Mouse (Mus musculus) right cerebral cortex, adult 2 months (tissue): ENCODE data around the gene Ubald1.

Experiments
- DNase-seq, 2 experiments: peaks; one replicate each; pipeline ENCODE4 v3.0.0; 2021 to 2022; ENCODE audit warnings: low spot score in 2 of 2

The Ubald1 gene

GRCm38 (mm10) chr16:4899711-4900110 lies 19.6 kb upstream of the Ubald1 start:
- DNase-seq = no peak

DNA sequence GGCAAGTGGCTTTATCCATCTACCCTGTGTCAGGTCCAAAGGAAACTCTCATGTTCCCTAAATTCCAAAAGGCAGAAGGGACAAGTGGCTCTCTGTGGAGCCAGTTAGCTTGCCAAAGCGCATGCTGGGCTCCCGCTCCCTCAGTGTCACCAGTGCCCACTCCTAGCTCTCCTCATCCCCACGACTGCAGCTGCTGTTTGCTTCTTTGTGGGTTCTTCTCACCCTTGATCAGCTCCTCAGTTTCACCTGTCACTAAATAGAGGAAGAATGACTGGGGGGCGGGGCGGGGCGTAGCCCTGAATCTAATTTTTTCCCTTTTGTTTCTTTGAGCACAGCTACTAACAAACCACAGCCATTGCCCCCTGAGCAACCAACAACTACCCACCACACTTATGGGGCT lies 18.8 kb upstream of the Ubald1 start:
- DNase-seq = no peak

DNA sequence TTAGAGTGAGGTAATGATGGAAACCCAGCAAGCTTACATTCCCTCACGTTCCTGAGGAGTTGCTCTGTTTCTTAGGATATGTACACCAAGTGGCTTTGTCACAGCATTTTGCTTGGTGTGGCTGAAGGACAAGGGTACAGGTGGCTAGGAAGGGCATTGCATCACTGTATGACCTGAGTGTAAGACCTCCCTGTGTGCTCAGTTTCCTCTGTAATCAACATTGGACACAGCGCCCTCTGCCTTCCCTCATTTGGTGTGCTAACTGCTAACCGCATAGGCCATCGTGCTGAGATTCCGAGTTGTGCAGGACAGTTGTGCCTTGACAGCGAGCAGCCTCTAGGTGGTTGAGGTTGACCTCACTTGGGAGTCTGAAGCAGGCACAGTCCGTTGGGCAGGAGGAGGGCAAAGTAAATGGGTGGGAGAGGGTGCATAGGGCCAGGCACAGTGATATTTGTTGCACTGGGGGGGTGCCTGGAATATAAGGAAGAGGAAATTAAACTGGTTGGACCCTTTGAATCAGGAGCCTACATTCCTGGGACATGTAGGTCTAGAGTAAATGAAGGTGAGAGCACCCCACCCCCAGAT lies 17.1 kb upstream of the Ubald1 start:
- DNase-seq = no peak

DNA sequence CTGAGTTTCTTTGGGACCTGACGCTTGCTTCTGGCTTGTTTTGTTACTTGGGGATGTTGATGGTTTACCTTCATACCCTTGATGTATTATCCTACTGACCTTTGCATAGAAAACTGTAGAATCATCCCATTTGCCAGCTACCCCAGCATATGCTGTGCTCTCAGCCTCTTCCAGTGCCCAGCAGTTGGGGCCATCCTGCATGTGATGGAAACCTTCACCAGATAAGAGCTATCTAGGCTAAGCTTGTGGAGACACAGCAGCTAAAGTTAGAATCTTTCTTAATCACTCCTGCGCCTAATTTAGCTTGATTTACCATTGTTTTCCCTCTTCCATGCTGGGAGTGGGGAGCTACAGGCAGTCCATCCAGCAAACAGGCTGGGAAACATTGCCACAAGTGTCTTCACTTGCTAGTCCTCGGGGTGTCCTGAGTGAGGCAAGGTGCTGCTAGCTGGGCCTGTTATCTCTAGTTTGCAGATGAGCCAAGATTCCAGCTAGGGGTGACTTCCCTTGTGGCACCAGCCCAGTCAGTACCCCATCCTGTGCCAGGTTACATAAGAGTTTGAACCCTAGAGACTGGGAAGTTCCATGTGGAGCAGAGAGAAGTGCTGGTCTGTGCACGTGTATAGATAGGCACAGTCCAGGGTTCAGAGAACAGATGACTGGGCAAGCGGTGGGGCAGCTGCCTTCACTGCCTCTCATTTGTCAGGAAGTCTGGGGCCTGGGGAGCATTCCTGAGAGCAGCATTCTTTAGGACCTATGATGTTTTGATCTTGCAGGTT lies 16.3 kb upstream of the Ubald1 start:
- DNase-seq = no peak

DNA sequence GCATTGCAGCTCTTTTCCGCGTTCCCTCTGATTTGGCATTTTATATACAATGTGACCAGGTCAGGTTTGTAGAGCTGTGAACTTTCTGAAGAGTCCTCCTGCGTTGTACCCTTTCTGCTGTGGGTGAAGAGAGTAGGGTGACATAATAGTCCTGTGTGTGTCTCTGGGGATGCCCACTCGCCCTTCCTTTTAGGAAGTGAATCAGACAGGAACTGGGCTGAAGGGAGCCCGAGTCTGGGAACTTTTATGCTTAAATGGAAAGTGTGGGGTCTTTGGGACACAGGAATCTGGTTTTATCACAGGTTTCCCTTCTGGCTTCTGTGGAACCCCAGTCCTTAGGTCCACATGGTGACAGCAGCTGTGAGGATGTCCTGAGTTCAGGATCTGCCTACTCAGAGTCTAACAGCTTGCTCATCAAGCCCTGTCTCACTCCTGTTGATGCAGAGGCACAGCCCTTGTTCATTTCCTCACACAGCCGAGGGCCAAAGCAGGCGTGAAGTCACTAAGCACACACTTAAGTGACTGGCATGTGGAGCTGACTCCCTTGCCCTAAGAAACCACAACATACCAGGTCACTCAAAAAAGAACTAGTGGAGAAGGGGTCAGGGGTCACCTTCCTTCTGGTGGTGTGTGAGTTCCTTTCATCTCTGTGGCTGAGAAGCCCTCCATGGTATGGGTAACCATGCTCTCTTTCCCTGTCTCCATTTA lies 14.2 kb upstream of the Ubald1 start:
- no peak for DNase-seq

GRCm38 (mm10) chr16:4892171-4892570 lies 12.1 kb upstream of the Ubald1 start:
- no peak for DNase-seq

- DNase-seq = no peak
These were observed 10.1 kb upstream of the Ubald1 start for GRCm38 (mm10) chr16:4890201-4890709.

GRCm38 (mm10) chr16:4886690-4887020 lies 6.5 kb upstream of the Ubald1 start:
- no peak for DNase-seq

DNA sequence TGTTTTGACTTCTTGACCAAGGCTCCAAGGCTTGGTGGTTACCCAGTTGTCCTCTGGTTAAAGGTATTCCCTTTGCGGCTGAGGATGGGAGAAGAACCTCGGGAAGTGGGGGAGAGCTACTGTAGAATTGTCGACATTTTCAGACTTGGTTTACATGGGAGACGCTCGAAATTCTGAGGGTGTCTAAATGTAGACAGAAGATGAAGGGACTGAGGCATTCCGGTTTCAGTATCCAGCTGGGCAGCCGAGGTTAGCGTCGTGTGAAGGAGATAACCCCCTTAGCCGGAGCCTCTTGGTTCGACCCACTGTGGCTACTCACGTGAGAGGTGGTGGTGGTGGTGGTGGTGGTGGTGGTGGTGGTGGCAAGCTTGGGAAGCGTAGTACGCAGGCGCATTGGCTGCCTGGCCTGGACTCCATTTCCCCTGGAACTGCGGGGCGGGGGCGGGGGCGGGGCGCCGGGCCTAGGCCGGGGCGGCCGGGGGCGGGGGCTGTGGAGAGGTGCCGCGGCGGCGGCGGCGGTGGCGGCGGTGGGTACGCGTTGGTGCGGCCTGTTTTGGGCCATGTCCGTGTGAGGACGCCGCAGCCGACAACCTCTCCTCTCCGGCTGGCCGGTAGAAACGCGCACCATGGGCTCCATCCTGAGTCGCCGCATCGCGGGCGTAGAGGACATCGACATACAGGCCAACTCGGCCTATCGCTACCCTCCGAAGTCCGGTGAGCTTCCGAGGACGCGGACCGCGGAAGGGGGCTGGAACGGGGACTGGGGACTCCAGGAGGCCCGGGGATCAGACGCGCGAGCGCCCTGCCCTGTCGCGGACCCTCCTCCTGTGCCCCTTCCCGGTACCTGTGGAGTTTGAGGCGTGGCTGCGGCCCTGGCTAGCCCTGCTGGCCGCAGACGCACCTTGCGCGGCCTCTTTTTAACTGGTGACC lies 5.9 kb upstream of the Ubald1 start, which contains the start of gene Mgrn1:
Gene Mgrn1, plus strand, starts transcription at position 490 of the 930 bp plus-strand sequence.
- DNase-seq = peak; percentile 78 to 84

GRCm38 (mm10) chr16:4884930-4885329 lies 4.8 kb upstream of the Ubald1 start:
- DNase-seq = no peak

GRCm38 (mm10) chr16:4881400-4882351 lies 1.6 kb upstream of the Ubald1 start:
- DNase-seq = peak in 1 of 2 experiments; percentile 31

- DNase-seq = peak; percentile 92 to 93
These were observed 399 bp downstream of the Ubald1 start for GRCm38 (mm10) chr16:4879708-4880124.

GRCm38 (mm10) chr16:4879101-4879707 lies 911 bp downstream of the Ubald1 start:
- peak; percentile 50 to 67 for DNase-seq

DNA sequence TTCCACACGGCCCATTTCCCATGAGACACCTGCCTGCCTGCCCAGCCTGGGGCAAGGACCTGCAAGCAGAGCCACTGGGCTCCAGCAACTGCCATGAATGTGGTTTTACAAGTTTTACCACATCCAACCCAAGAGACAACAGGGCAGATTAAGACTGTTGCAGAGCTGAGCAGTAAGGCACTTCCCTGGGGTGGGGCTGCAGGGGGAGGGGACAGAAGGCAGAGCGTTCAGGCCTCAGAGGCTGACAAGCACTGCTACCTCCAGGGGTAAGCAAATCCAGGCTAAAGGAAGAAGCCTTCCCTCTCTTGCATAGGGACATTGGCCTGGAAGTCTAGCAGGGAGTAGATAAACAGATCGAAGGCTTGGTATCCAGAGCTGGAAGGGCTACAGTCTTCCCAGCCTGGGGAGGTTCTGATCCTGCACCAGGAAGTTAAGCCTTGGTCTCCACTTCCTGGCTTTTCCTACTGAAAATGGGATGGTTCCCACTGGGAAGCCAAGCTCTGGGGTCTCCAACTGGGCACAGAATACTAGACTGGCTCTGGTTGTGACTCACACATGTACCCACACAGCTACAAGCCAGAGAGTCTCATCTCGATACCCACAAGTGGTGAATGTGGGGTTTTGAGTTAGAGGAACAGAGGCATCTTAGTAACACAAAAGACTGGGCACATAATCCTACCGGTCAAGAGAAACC lies 1.8 kb downstream of the Ubald1 start:
- peak in 1 of 2 experiments; percentile 25 for DNase-seq

DNA sequence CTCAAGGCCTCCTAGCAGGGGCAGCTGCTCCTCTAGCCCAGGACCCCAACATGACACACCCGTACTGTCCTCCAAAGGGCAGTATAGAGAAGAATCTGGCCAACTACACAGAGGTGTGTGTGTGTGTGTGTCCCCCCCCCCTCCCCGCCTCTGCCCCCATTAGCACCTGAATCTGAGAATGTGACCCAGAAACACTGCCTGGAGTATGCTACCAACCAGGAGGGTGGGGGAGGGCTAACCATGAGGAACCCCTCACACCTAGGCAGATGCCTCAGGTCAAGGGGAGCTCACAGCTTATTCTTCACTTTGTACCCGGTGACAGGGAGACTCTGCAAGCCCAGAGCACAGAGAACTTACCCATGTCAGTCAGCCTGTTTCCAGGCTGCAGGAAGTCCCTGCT lies 2.4 kb downstream of the Ubald1 start:
- DNase-seq = no peak

DNA sequence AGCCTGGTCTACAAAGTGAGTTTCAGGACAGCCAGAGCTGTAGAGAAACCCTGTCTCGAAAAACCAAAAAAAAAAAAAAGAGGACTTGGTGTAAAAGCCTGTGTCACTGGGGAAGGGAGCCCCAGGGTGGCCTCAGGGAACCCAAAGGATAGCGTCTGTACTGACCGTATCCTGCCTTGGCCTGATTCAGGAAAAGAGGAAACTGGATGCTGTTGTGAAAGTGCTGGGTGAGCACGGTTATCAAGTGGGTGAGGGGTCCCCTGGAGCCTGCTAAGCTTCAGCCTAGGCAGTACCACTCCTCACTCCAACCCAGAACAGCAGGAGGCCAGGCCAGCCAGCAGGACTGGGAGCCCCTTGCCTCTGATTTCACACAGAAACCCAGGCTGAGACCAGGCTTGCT lies 2.9 kb downstream of the Ubald1 start:
- DNase-seq = no peak

DNA sequence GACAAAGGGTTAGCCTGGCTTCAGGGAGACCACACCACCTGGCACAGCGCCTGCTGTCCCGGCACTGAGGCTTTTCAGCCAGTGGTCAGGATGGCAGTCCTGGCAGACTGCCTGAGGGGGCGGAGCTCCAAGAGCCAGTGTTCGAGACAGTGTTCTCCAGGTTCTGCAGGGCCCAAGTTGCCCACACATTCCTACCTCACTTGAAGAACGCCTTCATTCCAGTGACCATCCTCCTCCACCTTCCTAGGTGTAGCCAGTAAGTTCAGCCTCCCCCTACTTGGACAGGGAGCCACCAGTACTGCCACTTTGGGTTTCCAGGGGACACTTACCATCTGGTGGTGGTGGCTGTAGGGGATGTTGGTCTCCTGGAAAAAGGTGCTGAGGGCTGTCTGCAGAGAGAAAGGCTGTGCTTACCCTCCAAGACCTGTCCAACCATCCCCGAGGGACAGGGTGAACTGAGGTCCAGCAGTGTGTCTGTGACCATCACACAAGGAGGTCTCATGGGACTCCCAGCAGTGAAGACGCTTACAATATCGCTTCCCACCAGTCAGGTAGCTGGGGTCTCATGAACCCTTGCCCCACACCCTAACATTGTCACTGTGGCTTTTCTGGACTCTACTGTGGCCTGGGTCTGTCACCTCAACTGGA lies 4.0 kb downstream of the Ubald1 start:
- DNase-seq = peak in 1 of 2 experiments; percentile 57

GRCm38 (mm10) chr16:4875198-4876032 lies 4.7 kb downstream of the Ubald1 start:
- DNase-seq = no peak
